ENCODE assay signal across 8 mouse cellular contexts in genomic region chr7:63937236-63938065, GRCm38 (mm10). TPM values are rescaled to one million over a fixed set of nuclear protein-coding genes. Genes with fewer than 3 reads are reported as not detected.
DNase-seq lines count a peak whose midpoint lies in the region; ATAC-seq and TF ChIP-seq lines count a peak whose summit lies in the region.

No protein-coding gene starts in this region.

- ATAC-seq in common myeloid progenitor, adult 5-6 weeks (replicated peaks; ENCODE audit: low read depth, poor library complexity, severe bottlenecking), result peak; percentile 7
- peak; percentile 62 for ATAC-seq in intestine, embryonic 15.5 days

- under 1% methylated on average over 85 of the region's 88 CpGs for WGBS in intestine, embryonic 15.5 days
- WGBS in liver, adult 2 months, result under 1% methylated on average over 82 of the region's 88 CpGs

- TF ChIP-seq POLR2A in liver, adult 2 months (IDR thresholded peaks at IDR 0.05; ENCODE audit: extremely low read depth, insufficient read depth, low read length), result peak; percentile 48; the same call in 1 of the 2 replicates

- no peaks in the 10 kb centered on the region for H3K36me3 ChIP-seq in intestine, embryonic 15.5 days
- no peaks in the 10 kb centered on the region for H3K36me3 ChIP-seq in liver, adult 2 months (ENCODE audit: control insufficient read depth, insufficient read depth, low read length)
- peaks cover 2% of the 10 kb centered on the region; the same call in 1 of the 2 replicates for H3K36me3 ChIP-seq in splenic B cell, adult 2 months (ENCODE audit: control insufficient read depth, insufficient read depth, low read length, poor library complexity, severe bottlenecking)

- peak; percentile 66 to 67 for DNase-seq in frontal cortex, postnatal 10 days (ENCODE audit: low spot score in 2 of 2)
- DNase-seq in frontal cortex, adult 2 months (ENCODE audit: extremely low spot score in 1 of 2, low spot score in 1 of 2), result no peak
- peak; percentile 80 to 87 for DNase-seq in gastrocnemius, postnatal 36 days
- DNase-seq in liver, adult 2 months (ENCODE audit: extremely low read depth, low read depth, low spot score), result peak; percentile 79
- peak; percentile 63 to 86 for DNase-seq in monocyte, adult 2 months (ENCODE audit: low read depth in 1 of 2, low spot score in 2 of 2)
- DNase-seq in splenic B cell, adult 2 months (ENCODE audit: low read depth, low spot score), result peak; percentile 92

- peak overlapping the region; percentile 97 for H3K27ac ChIP-seq in intestine, embryonic 15.5 days
- peak overlapping the region; percentile 98 for H3K27ac ChIP-seq in liver, adult 2 months (replicated peaks; ENCODE audit: insufficient read depth, low read depth, low read length)

- no peaks in the 10 kb centered on the region for H3K27me3 ChIP-seq in intestine, embryonic 15.5 days (replicated peaks)
- H3K27me3 ChIP-seq in liver, adult 2 months (ENCODE audit: control insufficient read depth, insufficient read depth, low read length), result no peaks in the 10 kb centered on the region
- no peaks in the 10 kb centered on the region for H3K27me3 ChIP-seq in splenic B cell, adult 2 months (ENCODE audit: control insufficient read depth, insufficient read depth, low read length, poor library complexity, severe bottlenecking)

- peaks cover 13% of the 10 kb centered on the region for H3K4me1 ChIP-seq in intestine, embryonic 15.5 days (replicated peaks)
- peaks cover 20% of the 10 kb centered on the region for H3K4me1 ChIP-seq in liver, adult 2 months (ENCODE audit: control insufficient read depth, insufficient read depth, low read length)

- H3K9me3 ChIP-seq in intestine, embryonic 15.5 days, result no peaks in the 10 kb centered on the region

- no peak; the same call in 1 of the 2 replicates for TF ChIP-seq CTCF in liver, adult 2 months (IDR thresholded peaks at IDR 0.05; ENCODE audit: low read depth, low read length)

- intact Hi-C loops in gastrocnemius, postnatal 36 days (cut with DNase I), result loop anchor here (2.0 to 5.0 kb wide), 5 partner anchors 40 to 455 kb away; partner anchors contain the start of genes Mcee and Mphosph10

- H3K4me2 ChIP-seq in intestine, embryonic 15.5 days (replicated peaks), result peak overlapping the region; percentile 92

- H3K9ac ChIP-seq in intestine, embryonic 15.5 days, result peak overlapping the region; percentile 94
- H3K9ac ChIP-seq in liver, adult 2 months (ENCODE audit: low read depth, low read length), result peak overlapping the region; percentile 97

- H3K4me3 ChIP-seq in intestine, embryonic 15.5 days (replicated peaks), result peak overlapping the region; percentile 91
- H3K4me3 ChIP-seq in liver, adult 2 months (ENCODE audit: insufficient read depth, low read depth, low read length), result peak overlapping the region; percentile 92

- peaks cover 38% of the 10 kb centered on the region for H3K79me2 ChIP-seq in liver, adult 2 months (ENCODE audit: control insufficient read depth, insufficient read depth, low read length)

RNA-seq across cellular contexts. Expression of gene Klf13, which starts 1.3 kb away (rescaled TPM):
- 57.6 and 60.4 TPM in 2 replicates for polyA plus RNA-seq in frontal cortex, adult 2 months (2012; rRNA removed)
- 16.4 and 20.1 TPM in 2 replicates for total RNA-seq in common myeloid progenitor, adult 5-6 weeks (2017)
- total RNA-seq in gastrocnemius, postnatal 36 days (2021), result 10 to 100 TPM; 42.3 to 47.7 TPM
- polyA plus RNA-seq in intestine, embryonic 15.5 days (2015; fragmentation: Nextera tagmentation; extraction: Ambion mirVana), result 25.9 and 26.7 TPM in 2 replicates
- total RNA-seq in liver, adult 2 months (2014; rRNA removed), result 26.2 and 26.4 TPM in 2 replicates
- polyA plus RNA-seq in liver, adult 2 months (2012; rRNA removed), result 14.1 and 19.8 TPM in 2 replicates

RNA-seq across cellular contexts. Expression of gene E030018B13Rik, which starts 20.8 kb away (rescaled TPM):
- polyA plus RNA-seq in frontal cortex, adult 2 months (2012; rRNA removed), result not detected in 2 replicates
- not detected in 2 replicates for total RNA-seq in common myeloid progenitor, adult 5-6 weeks (2017)
- not detected for total RNA-seq in gastrocnemius, postnatal 36 days (2021)
- polyA plus RNA-seq in intestine, embryonic 15.5 days (2015; fragmentation: Nextera tagmentation; extraction: Ambion mirVana), result not detected in 2 replicates
- total RNA-seq in liver, adult 2 months (2014; rRNA removed), result 0.09 TPM in 1 of 2 replicates, not detected in the other
- polyA plus RNA-seq in liver, adult 2 months (2012; rRNA removed), result not detected in 2 replicates

Comparison
In these comparisons a context has a peak if more than half of its experiments do, and no peak if none do; other contexts are left out.
1. DNase-seq: peak in frontal cortex, postnatal 10 days (2 of 2), gastrocnemius, postnatal 36 days (2 of 2), liver, adult 2 months (single experiment), monocyte, adult 2 months (2 of 2) and splenic B cell, adult 2 months (single experiment); none in frontal cortex, adult 2 months (0 of 2).